Mouse (Mus musculus): Measurements from ENCODE around the gene Ank3. TPM values are rescaled to one million over a fixed set of nuclear protein-coding genes. Genes with fewer than 3 reads are reported as not detected.
A peak's percentile ranks its signal among the peaks of the same experiment; 100 is the strongest.

Ank3 gene
- polyA plus RNA-seq, 1 experiment from 2014 or later: 150 TPM

DNA sequence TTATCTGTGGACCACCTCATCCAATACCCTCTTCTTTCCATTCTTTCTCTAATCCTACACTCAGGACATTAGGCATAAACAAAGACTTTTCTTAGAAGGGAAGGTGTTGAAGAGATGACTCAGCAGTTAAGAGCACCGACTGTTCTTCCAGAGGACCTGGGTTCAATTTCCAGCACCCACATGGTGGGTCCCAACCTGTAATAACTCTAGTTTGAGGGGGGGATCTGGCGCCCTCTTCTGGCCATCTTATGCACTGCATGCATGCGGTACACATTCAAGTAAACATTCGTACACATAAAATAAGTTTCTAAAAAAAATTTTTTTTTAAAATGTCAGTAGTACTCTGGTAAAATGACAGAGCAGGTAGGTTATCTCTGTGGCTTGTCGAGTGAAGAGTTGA, 133.0 kb downstream of the Ank3 start:
- no peaks in the 10 kb centered on the region for H3K9me3 ChIP-seq (ENCODE audit: control insufficient read depth, low read length)
- no peaks in the 10 kb centered on the region for H3K27me3 ChIP-seq (ENCODE audit: control insufficient read depth, insufficient read depth, low read length)
- H3K27ac ChIP-seq (replicated peaks; ENCODE audit: low read depth, low read length): no peak overlapping the region
- no peaks in the 10 kb centered on the region for H3K36me3 ChIP-seq (ENCODE audit: control insufficient read depth, insufficient read depth, low read length)
- H3K9ac ChIP-seq (replicated peaks; ENCODE audit: low read length): no peak overlapping the region
- H3K4me1 ChIP-seq (ENCODE audit: control insufficient read depth, insufficient read depth, low read length): peaks cover 12% of the 10 kb centered on the region
- ATAC-seq (ENCODE audit: low FRiP score, low TSS enrichment) (no peak), DNase-seq (no peak)
- no peak overlapping the region for H3K4me2 ChIP-seq (ENCODE audit: low read length)
- WGBS: 81% methylated on average over 5 of the region's 5 CpGs
- H3K4me3 ChIP-seq (replicated peaks; ENCODE audit: low read depth, low read length): no peak overlapping the region

DNA sequence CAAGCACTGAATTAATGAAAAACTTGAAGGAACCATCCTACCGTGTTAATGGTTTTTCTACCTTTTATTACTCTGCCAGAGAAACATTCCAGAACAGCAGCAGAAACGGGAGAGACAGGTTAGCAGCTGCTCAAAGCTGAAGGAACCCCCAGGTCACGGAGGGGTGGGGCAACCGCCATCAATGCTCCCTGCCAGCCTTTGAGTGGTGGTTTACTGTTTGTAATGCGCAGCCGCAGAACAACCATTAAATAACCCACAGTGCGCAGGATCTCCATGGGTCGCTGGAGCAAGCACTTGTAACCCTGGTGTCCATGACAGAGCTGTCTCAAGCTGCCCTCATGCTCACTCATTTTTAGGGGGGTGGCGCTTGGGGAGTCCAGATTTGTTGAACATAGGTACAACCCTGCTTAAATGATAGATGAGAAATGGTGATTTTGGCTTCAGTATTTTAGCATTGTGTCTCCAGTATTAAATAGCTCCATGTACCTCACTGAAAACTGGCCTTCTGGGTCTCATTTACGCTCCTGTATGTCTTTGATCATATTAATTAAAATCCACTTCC, 133.7 kb downstream of the Ank3 start:
- Histone ChIP-seq H3K27ac (replicated peaks; ENCODE audit: low read depth, low read length) (peak overlapping the region; percentile 96), H3K4me2 (ENCODE audit: low read length) (peak overlapping the region; percentile 76; the same call in 1 of the 2 replicates), H3K4me3 (replicated peaks; ENCODE audit: low read depth, low read length) (no peak overlapping the region), H3K4me1 (ENCODE audit: control insufficient read depth, insufficient read depth, low read length) (peaks cover 17% of the 10 kb centered on the region), H3K36me3 (ENCODE audit: control insufficient read depth, insufficient read depth, low read length) (no peaks in the 10 kb centered on the region), H3K27me3 (ENCODE audit: control insufficient read depth, insufficient read depth, low read length) (no peaks in the 10 kb centered on the region), H3K9ac (replicated peaks; ENCODE audit: low read length) (no peak overlapping the region), H3K9me3 (ENCODE audit: control insufficient read depth, low read length) (no peaks in the 10 kb centered on the region)
- 61% methylated on average over 10 of the region's 10 CpGs for WGBS
- DNase-seq (peak; percentile 57), ATAC-seq (ENCODE audit: low FRiP score, low TSS enrichment) (no peak)

DNA sequence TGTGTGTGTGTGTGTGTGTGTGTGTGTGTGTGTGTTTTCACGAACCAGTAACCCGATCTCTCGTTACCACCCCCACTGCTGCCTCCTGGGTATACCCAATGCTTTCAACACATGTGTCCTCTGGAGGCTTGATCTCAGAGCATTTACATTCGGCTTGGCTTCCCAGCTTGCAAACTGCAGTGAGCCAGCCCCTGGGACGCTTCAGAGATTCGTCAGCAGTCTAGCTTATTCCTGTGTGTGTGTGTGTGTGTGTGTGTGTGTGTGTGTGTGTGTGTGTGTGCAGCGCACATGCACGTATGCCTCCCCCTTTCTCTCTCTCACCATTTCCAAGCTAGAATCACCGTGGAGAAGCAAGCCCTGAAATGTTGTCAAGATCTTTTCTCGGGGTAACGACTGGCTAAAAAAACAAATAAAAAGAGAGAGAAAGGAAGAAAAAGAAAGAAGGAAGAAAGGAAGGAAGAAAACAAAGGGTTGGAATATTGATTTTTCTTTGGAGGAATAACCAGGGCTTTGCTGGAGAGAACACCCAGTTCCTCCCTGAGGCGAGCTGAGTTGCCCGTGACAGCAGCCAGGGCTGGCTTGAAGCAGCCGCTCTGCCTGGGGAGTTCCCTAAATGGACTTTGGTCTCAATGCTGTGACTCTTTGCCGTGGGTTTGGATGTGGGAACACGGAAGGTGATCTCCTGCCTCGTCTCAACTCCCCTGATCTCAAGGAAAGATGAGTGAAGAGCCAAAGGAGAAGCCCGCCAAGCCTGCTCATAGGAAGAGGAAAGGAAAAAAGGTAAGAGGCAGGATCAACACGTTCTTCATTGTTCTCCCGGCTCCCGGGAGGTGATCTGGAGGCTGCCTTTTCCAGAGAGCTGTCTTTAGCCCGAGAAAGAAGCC, 135.2 kb downstream of the Ank3 start:
- WGBS: 1% methylated on average over 22 of the region's 22 CpGs

DNA sequence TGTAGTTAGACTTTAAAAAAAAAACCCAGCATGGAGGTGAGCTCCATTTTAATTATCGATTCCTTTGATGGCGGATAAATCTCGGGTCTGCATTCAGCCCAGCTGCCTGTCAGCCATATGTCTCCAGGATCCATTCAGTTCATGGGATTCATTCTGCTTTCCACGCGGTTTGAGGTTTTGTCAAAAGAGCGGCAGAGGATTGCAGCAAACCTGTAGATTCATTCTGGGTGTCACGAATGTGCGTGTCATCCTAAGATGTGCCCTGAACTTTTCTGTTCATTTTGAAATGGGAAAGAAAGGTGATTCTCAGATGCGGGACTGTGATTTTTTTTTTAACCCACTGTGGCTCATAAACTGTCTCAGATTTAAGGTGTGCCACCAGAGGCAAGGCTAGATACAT, 136.1 kb downstream of the Ank3 start:
- Histone ChIP-seq H3K4me1 (ENCODE audit: control insufficient read depth, insufficient read depth, low read length) (peaks cover 28% of the 10 kb centered on the region), H3K4me2 (ENCODE audit: low read length) (peak overlapping the region; percentile 76), H3K27ac (replicated peaks; ENCODE audit: low read depth, low read length) (peak overlapping the region; percentile 96), H3K36me3 (ENCODE audit: control insufficient read depth, insufficient read depth, low read length) (no peaks in the 10 kb centered on the region), H3K27me3 (ENCODE audit: control insufficient read depth, insufficient read depth, low read length) (no peaks in the 10 kb centered on the region), H3K9me3 (ENCODE audit: control insufficient read depth, low read length) (no peaks in the 10 kb centered on the region), H3K4me3 (replicated peaks; ENCODE audit: low read depth, low read length) (peak overlapping the region; percentile 64), H3K9ac (replicated peaks; ENCODE audit: low read length) (peak overlapping the region; percentile 80)
- DNase-seq: peak; percentile 73
- ATAC-seq (ENCODE audit: low FRiP score, low TSS enrichment): no peak
- 18% methylated on average over 9 of the region's 9 CpGs for WGBS

More for the DNA sequence above, 135.2 kb downstream of the Ank3 start:
- H3K4me3 ChIP-seq (replicated peaks; ENCODE audit: low read depth, low read length): peak overlapping the region; percentile 64
- no peaks in the 10 kb centered on the region for H3K36me3 ChIP-seq (ENCODE audit: control insufficient read depth, insufficient read depth, low read length)
- DNase-seq: peak; percentile 86
- peak overlapping the region; percentile 80 for H3K9ac ChIP-seq (replicated peaks; ENCODE audit: low read length)
- H3K9me3 ChIP-seq (ENCODE audit: control insufficient read depth, low read length): no peaks in the 10 kb centered on the region
- H3K4me1 ChIP-seq (ENCODE audit: control insufficient read depth, insufficient read depth, low read length): peaks cover 28% of the 10 kb centered on the region
- H3K27me3 ChIP-seq (ENCODE audit: control insufficient read depth, insufficient read depth, low read length): no peaks in the 10 kb centered on the region
- peak overlapping the region; percentile 96 for H3K27ac ChIP-seq (replicated peaks; ENCODE audit: low read depth, low read length)
- H3K4me2 ChIP-seq (ENCODE audit: low read length): peak overlapping the region; percentile 76
- ATAC-seq (ENCODE audit: low FRiP score, low TSS enrichment): peak; percentile 74

DNA sequence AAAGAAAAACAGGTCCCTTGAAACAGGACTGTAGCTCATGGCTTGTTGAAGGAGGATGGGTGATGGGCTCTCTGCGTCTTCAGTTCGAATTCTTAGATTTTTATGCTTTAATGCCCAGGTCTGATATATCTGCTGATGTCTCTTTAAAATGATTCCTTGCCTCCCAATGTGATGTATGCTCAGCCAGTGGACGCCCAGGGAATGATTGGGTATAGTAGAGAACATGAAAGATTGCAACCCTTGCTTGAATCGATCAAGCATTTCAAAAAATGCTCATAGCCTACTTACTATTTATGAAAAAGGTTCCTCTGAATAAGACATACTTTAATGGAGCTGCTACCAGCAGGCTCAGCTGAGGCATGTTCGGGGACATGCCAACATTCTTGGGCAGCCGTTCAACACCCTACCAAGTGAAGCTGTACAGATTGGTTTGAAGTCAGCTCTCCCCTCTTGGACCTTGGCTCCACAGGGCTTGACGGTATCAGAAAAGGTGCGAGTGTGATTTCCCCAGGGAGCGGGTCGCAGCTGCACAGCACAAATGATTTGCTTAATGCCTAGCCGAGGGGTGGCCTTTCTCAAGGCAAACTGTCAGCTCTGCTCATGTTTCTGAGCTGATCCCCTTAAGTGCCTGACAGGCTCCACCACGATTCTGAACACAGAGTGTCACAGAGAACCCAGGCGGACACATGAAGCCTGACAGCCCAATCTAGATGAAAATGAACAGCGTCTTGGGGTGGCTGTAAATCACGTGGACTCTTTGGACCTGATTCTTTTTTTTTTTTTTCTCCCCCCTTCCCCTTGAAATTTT, 136.8 kb downstream of the Ank3 start:
- Histone ChIP-seq H3K36me3 (ENCODE audit: control insufficient read depth, insufficient read depth, low read length) (0 out of 2 replicates have a peak, but pooled peaks cover 4% of the 10 kb centered on the region), H3K27me3 (ENCODE audit: control insufficient read depth, insufficient read depth, low read length) (no peaks in the 10 kb centered on the region), H3K4me3 (replicated peaks; ENCODE audit: low read depth, low read length) (peak overlapping the region; percentile 64), H3K4me2 (ENCODE audit: low read length) (peak overlapping the region; percentile 76), H3K4me1 (ENCODE audit: control insufficient read depth, insufficient read depth, low read length) (peaks cover 28% of the 10 kb centered on the region), H3K9ac (replicated peaks; ENCODE audit: low read length) (peak overlapping the region; percentile 80), H3K9me3 (ENCODE audit: control insufficient read depth, low read length) (no peaks in the 10 kb centered on the region), H3K27ac (replicated peaks; ENCODE audit: low read depth, low read length) (peak overlapping the region; percentile 96)
- DNase-seq: peak; percentile 86
- peak; percentile 79 for ATAC-seq (ENCODE audit: low FRiP score, low TSS enrichment)
- WGBS: 17% methylated on average over 15 of the region's 15 CpGs

DNA sequence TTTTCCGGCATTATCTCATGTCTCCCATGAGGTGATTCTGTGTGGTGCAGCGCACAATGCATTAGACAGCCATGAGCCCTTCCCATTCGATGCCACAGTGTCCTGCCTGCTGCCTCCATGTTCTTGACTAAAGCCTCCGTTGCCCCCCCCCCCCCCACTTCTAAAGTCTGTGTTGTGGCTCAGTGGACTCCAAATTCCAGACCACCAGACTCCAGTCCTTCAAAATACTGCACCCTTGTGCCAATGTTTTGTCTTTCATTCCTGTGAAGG, 137.3 kb downstream of the Ank3 start:
- H3K36me3 ChIP-seq (ENCODE audit: control insufficient read depth, insufficient read depth, low read length): 0 out of 2 replicates have a peak, but pooled peaks cover 5% of the 10 kb centered on the region
- peaks cover 28% of the 10 kb centered on the region for H3K4me1 ChIP-seq (ENCODE audit: control insufficient read depth, insufficient read depth, low read length)
- WGBS: 9% methylated on average over 4 of the region's 4 CpGs
- no peaks in the 10 kb centered on the region for H3K27me3 ChIP-seq (ENCODE audit: control insufficient read depth, insufficient read depth, low read length)
- H3K9ac ChIP-seq (replicated peaks; ENCODE audit: low read length): peak overlapping the region; percentile 80
- DNase-seq (no peak), ATAC-seq (ENCODE audit: low FRiP score, low TSS enrichment) (peak; percentile 42; the same call in 1 of the 2 replicates)
- peak overlapping the region; percentile 96 for H3K27ac ChIP-seq (replicated peaks; ENCODE audit: low read depth, low read length)
- H3K9me3 ChIP-seq (ENCODE audit: control insufficient read depth, low read length): no peaks in the 10 kb centered on the region
- peak overlapping the region; percentile 64 for H3K4me3 ChIP-seq (replicated peaks; ENCODE audit: low read depth, low read length)
- H3K4me2 ChIP-seq (ENCODE audit: low read length): peak overlapping the region; percentile 76

DNA sequence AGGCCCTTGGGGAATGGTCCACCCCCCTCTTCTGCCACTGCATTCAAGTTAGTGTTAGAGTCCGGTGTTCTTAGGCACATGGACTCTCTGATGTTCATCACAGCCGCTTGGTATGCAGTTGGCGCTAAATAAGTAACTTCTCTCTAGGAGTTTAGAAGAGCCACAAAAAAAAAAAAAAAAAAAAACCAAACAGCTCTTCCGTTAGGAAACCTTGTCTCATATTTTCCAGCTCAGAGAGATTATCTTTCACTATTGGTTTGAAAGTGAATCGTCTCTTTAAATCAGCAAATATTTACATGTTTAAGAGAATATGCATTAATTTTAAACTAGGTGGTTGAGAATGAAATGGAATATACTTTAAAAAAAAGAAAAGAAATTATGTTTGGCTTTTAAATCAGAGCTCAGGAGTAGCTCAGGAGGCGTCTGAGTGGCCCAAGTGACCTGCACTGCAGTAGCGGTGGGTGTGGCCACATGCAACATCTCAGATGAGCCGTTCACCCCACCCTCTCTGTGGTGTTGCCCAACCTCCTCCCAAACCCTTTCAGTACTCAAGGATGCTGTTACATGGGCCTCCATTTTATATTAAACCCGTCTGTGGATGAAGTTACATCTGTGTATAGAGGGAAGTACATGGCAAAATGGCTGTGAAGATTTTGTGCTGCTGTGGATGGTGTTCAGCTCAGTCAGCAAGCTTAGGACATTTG, 138.0 kb downstream of the Ank3 start:
- 58% methylated on average over 9 of the region's 9 CpGs for WGBS
- Histone ChIP-seq H3K9me3 (ENCODE audit: control insufficient read depth, low read length) (no peaks in the 10 kb centered on the region), H3K4me3 (replicated peaks; ENCODE audit: low read depth, low read length) (peak overlapping the region; percentile 64), H3K9ac (replicated peaks; ENCODE audit: low read length) (peak overlapping the region; percentile 80), H3K36me3 (ENCODE audit: control insufficient read depth, insufficient read depth, low read length) (0 out of 2 replicates have a peak, but pooled peaks cover 5% of the 10 kb centered on the region), H3K27ac (replicated peaks; ENCODE audit: low read depth, low read length) (peak overlapping the region; percentile 96), H3K4me2 (ENCODE audit: low read length) (peak overlapping the region; percentile 76), H3K27me3 (ENCODE audit: control insufficient read depth, insufficient read depth, low read length) (no peaks in the 10 kb centered on the region), H3K4me1 (ENCODE audit: control insufficient read depth, insufficient read depth, low read length) (peaks cover 28% of the 10 kb centered on the region)
- DNase-seq (peak; percentile 47), ATAC-seq (ENCODE audit: low FRiP score, low TSS enrichment) (no peak)

DNA sequence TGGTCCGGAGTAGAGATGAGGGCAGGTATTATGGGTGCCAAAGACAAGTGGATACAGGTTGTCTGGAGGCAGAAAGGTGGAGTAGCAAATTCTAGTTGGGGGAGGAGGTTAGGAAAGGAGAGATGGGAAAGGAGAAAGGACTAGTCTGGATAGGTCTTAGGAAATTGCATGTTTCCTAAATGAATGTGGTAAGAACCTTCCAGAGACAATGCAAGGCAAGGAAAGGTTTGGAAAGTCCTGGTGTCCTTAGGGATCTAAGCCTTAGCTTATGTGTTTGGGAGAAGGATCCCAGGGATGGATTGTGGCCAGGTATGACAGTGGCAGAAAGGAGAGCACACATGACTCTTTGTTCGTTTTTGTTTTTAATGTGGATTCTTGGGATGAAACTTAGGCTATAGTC, 139.7 kb downstream of the Ank3 start:
- ATAC-seq (ENCODE audit: low FRiP score, low TSS enrichment) (no peak), DNase-seq (no peak)
- Histone ChIP-seq H3K4me2 (ENCODE audit: low read length) (peak overlapping the region; percentile 76), H3K9me3 (ENCODE audit: control insufficient read depth, low read length) (no peaks in the 10 kb centered on the region), H3K4me3 (replicated peaks; ENCODE audit: low read depth, low read length) (no peak overlapping the region), H3K27ac (replicated peaks; ENCODE audit: low read depth, low read length) (no peak overlapping the region), H3K36me3 (ENCODE audit: control insufficient read depth, insufficient read depth, low read length) (0 out of 2 replicates have a peak, but pooled peaks cover 5% of the 10 kb centered on the region), H3K27me3 (ENCODE audit: control insufficient read depth, insufficient read depth, low read length) (no peaks in the 10 kb centered on the region), H3K9ac (replicated peaks; ENCODE audit: low read length) (no peak overlapping the region), H3K4me1 (ENCODE audit: control insufficient read depth, insufficient read depth, low read length) (peaks cover 20% of the 10 kb centered on the region)
- 92% methylated on average over 2 of the region's 2 CpGs for WGBS

Data from midbrain, embryonic 14.5 days (tissue).